Mouse (Mus musculus): ENCODE data around the gene Rxfp3.

The Rxfp3 gene

GRCm38 (mm10) chr15:11037711-11038110 lies at the start of gene Rxfp3:
Gene Rxfp3 (minus strand): TSS chr15:11037991.
- peak; percentile 43 for DNase-seq (ENCODE audit: low spot score)

DNA sequence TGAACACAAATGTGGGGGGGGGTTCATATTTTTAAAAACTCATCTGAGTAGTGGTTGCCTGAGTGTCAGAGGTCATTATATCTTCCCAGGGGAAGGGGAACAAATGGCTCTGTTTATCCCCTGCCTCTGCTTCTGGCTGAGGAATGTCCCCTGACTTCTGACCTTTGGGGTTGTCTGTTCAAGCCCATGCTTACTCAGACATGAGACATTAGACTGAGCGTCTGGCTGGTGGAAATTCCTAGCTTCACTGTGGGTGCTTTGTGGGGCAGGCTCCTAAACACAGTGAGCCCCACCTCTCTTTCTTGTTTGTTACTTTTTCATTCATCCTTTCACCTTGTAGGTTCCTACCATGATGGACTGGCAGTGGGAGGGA lies 47.2 kb upstream of the Rxfp3 start:
- DNase-seq (ENCODE audit: low spot score) = peak; percentile 70

DNA sequence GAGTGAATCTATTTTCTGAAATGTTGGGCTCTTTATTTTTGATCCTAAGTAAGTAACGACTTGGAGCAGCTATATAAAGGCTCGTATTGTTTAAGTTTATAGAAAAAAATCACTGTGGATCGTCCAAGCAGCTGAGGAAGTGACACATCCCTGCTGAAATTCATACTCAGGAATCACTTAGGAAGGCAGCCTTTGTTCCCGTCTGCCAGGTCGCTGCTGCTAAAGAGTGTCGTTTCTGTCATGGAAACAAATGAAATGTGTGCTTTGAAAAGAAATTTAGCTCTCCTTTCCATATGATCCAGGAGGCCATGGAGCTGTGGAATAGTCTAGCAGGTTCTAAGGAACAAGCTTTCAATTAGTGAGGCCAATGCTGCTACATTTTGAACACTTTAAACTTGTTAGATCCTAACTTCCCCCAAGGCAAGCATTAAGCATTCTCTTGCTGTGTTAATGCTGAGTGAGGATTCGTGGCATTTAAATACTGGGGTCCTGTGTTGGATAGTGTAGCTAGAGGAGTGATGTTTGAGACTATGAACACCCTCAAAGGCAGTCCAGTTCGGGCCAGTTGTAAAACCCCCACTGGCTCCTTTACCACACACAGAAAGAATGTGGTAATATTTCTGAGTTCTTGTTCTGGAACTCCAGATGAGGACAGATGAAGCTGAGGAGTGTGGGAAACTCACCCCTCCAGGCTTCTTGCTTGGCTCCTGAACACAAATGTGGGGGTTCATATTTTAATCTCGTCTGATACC lies 46.6 kb upstream of the Rxfp3 start:
- peak; percentile 34 for DNase-seq (ENCODE audit: low spot score)

GRCm38 (mm10) chr15:11083678-11084077 lies 45.9 kb upstream of the Rxfp3 start:
- DNase-seq (ENCODE audit: low spot score) = no peak

DNA sequence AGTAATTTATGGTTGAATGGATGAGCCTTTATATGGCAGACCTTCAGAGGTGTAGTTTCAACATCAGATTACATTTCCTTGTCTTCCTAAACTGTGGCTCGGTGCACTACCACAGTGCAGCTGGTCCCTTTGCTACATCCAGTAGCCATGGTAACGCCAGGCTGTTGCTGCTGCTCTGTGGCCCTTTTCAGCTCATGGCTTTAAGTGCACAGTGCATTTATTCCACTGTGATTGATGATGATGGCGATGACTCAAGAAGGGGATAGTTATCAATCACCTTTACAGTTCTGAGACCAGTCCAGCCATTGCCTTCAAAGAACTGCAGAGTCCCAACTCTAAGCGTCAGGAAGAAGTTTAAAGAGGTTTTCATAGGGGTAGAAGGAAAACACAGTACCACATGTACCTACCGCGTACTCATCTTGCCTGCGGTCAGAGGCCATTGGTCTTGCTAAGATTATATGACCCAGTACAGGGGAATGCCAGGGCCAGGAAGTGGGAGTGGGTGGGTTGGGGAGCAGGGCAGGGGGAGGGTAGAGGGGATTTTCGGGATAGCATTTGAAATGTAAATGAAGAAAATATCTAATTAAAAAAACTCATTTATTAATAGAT lies 45.3 kb upstream of the Rxfp3 start:
- peak; percentile 77 for DNase-seq (ENCODE audit: low spot score)

- DNase-seq (ENCODE audit: low spot score) = no peak
These were observed 38.1 kb upstream of the Rxfp3 start for GRCm38 (mm10) chr15:11075726-11076361.

GRCm38 (mm10) chr15:11067891-11068290 lies 30.1 kb upstream of the Rxfp3 start:
- DNase-seq (ENCODE audit: low spot score) = no peak

- DNase-seq (ENCODE audit: low spot score) = peak; percentile 66
These were observed 28.5 kb upstream of the Rxfp3 start for GRCm38 (mm10) chr15:11066299-11066698.

GRCm38 (mm10) chr15:11065528-11066171 lies 27.9 kb upstream of the Rxfp3 start:
- DNase-seq (ENCODE audit: low spot score) = peak; percentile 32

GRCm38 (mm10) chr15:11064558-11065411 lies 27.0 kb upstream of the Rxfp3 start, which contains the start of gene Adamts12:
Gene Adamts12 (plus strand): TSS chr15:11064790.
- peak; percentile 77 for DNase-seq (ENCODE audit: low spot score)

GRCm38 (mm10) chr15:11064160-11064557 lies 26.4 kb upstream of the Rxfp3 start:
- no peak for DNase-seq (ENCODE audit: low spot score)

GRCm38 (mm10) chr15:11062903-11063302 lies 25.1 kb upstream of the Rxfp3 start:
- DNase-seq (ENCODE audit: low spot score) = no peak

GRCm38 (mm10) chr15:11054440-11055080 lies 16.8 kb upstream of the Rxfp3 start:
- no peak for DNase-seq (ENCODE audit: low spot score)

DNA sequence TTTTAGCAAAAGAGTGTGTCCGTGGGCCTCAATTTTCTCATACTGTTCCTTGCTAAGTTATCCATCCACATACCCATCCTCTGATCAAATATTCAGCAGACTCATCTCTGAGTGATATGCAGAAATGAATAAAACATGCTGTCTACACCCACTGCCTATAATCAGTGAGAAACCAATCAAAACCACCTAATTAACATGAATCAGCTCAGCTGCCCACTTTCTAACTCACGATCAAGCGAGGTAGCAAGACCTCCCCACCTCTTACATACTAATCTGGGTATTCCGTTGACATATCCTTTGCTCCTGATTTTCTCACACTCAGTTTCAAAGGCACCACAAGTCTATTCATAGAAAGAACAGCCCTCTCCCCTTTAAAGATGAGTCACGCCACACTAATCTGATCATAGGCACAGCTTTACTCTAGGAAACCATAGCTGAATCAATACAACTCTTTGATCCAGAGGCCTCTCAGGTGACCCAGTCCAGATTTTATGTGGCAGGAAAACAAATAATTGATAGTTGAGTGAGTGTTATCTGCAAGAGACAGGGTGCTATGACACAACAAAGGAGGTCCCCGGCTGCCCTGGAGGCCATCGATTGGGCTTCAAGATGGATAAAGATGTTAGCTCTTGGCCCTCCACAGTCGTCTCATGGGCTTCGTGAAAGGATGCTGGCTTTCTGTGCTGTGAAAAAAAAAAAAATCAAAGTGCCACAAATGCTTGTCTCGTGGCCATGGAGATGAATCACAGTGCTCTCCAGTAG lies 16.1 kb upstream of the Rxfp3 start:
- DNase-seq (ENCODE audit: low spot score) = no peak

GRCm38 (mm10) chr15:11042828-11043227 lies 5.0 kb upstream of the Rxfp3 start:
- no peak for DNase-seq (ENCODE audit: low spot score)

DNA sequence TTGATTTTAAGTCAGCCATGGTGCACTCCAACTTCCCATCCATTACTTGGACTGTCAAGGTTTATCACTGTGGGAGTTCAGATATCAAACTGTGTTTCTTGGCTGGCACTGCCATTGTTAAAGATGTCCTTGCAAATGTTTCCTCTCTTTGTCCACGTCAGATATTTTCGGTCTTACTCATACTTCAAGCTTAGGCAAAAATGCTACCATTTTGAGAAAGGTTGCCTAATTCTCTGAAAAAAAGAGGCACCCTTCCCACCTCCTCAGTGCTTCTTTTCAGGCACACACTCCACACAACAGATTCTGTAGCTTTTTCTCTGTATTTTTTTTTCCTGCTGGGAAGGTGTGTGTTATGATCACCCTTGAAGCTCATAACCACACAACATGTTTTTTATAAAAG lies 3.4 kb upstream of the Rxfp3 start:
- DNase-seq (ENCODE audit: low spot score) = no peak

GRCm38 (mm10) chr15:11040067-11040466 lies 2.3 kb upstream of the Rxfp3 start:
- no peak for DNase-seq (ENCODE audit: low spot score)

DNA sequence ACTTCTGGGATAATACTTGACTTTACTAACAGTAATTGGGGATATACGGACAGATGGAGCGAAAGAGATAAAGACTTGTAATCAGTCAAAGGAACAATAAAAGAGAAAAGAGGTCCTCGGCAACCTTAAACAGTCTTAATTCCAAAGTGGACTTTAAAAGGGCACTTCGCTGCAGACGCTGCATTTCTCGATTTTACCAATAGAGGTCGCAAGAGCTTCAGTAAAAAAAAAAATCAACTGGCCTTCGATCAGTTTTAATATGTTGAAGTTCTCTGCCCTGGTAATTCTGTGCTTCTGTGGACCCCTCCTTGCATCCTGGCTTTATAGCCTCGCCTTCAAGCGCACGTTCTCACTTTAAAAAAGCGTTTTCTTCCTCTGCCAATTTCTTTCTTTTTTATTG lies 685 bp upstream of the Rxfp3 start:
- peak; percentile 88 for DNase-seq (ENCODE audit: low spot score)

GRCm38 (mm10) chr15:11037376-11037695 lies 455 bp downstream of the Rxfp3 start:
- DNase-seq (ENCODE audit: low spot score) = peak; percentile 24

DNA sequence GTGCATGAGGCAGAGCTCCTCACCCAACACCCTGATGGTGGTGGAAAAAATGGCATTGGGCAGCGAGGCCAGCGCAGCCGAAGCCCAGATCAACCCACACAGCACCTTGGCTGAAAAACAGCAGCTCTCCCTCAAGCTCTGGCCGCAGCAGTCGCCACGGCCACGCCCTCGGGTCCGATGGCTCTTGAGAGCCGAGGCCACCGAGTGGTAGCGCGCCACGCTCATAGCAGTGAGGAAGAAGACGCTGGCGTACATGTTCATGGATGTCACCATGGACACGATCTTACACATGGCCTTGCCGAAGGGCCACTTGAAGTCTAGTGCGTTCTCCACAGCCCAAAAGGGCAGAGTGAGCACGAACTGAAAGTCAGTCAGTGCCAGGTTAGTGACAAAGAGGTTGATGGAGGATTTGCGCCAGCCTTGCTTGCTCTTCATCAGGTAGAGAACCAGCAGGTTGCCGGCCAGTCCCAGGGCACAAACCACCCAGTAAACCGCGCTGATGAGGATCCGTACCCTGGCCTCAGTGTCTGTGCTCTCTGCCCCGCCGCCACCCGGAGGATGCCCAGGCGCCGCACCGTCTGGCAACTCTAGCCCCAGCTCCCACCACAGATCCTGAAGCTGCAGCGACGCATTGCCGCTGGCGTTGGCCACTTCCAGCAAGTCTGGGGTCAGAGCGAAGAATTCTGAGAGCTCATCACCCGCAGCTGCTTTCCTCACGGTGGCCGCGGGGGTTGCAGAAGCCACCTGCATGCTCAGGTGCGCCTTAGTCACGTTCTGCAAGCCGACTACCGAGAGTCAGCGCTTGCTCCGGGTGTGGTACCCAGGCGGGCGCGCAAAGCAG lies 1.0 kb downstream of the Rxfp3 start:
- peak; percentile 49 for DNase-seq (ENCODE audit: low spot score)
